In the genomic region with DNA sequence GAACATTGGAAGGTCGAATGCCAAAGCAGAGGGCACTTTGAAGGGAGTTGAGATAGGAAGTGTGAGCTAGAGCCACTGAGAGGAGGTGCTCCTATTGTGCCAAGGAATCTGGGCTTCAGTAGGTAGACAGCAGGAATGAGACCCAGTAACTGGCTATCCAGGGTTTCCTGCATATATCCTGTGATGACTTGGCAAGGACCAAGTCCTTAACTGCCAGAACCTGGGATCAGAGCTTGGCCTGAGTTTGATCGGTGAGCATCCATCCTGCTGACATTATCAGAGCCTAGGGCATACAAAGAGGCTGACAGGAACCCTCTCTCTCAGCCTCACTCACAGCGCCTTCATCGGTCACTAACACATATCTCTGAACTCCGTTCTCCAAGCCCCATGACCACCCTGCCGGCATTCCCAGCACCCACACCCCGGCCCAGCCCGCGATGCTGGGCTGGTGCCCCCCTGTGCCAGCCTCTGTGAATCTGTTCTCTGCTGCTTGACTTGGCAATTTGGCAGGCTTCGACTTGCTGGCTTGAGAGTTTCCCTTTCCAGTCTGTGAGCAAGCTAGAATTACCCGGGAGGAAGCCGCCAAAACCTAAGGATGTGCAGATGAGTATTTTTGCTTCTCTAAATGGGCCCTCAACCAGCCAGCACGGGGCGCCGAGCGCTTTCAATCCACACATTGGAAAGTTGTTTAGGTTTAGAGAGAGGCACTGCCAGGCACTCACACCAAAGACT, we compare ENCODE assay signal across 9 mouse cellular contexts.
DNase-seq lines count a peak whose midpoint lies in the region; ATAC-seq and TF ChIP-seq lines count a peak whose summit lies in the region.
"Had no signal": no experiment of that assay in that cellular context is flagged by ENCODE, and none has a peak within 500 bp of the region (broad histone marks: within the 10 kb centered on the region; RNA-seq: fewer than 3 reads in every experiment).

No protein-coding gene starts in this region.

- no peak overlapping the region for H3K27ac ChIP-seq in layer of hippocampus, adult 2 months

- DNase-seq in layer of hippocampus, adult 11-12 months (ENCODE audit: low spot score) = peak; percentile 55
- DNase-seq in layer of hippocampus, adult 9-10 months (ENCODE audit: low spot score) = no peak
- peak; percentile 85 for DNase-seq in cerebellum, adult 9-10 months
- DNase-seq in layer of hippocampus, adult 2 months (ENCODE audit: low spot score in 2 of 2) = peak; percentile 34 to 55
- peak; percentile 54 for DNase-seq in right cerebral cortex, adult 18-20 months
- no peak for DNase-seq in adrenal gland, adult (ENCODE audit: inconsistent age in 2 of 2, low spot score in 1 of 2)
- DNase-seq in testis, postnatal 10 days (ENCODE audit: low spot score) = no peak
- DNase-seq: thymus, adult 2 months had no signal

- no peak for TF ChIP-seq CTCF in layer of hippocampus, adult 2 months (conservative IDR thresholded peaks at IDR 0.05)

- ATAC-seq in activated CD4-positive, CD25-positive, alpha-beta regulatory T cell, adult 4 months = no peak

- H3K4me3 ChIP-seq in layer of hippocampus, adult 2 months = no peak overlapping the region

Comparison
In these comparisons a context has a peak if more than half of its experiments do, and no peak if none do; other contexts are left out.
1. DNase-seq: peak in layer of hippocampus, adult 11-12 months (single experiment), cerebellum, adult 9-10 months (single experiment), layer of hippocampus, adult 2 months (2 of 2) and right cerebral cortex, adult 18-20 months (single experiment); none in layer of hippocampus, adult 9-10 months (single experiment), adrenal gland, adult (0 of 2) and testis, postnatal 10 days (single experiment).